Mouse (Mus musculus) B cell, adult 62 days (primary cell): ENCODE measurements around the gene Mcu. TPM values are rescaled to one million over a fixed set of nuclear protein-coding genes. Genes with fewer than 3 reads are reported as not detected.

Experiments
- total RNA-seq: library from RNA; stranded (reverse); gene quantifications from 4 replicates; pipeline ENCODE4 v1.2.4, GENCODE M21; 2023

Mcu gene
- total RNA-seq = 19.2 to 22.1 TPM (median 21.3 TPM) in 4 replicates

DNA sequence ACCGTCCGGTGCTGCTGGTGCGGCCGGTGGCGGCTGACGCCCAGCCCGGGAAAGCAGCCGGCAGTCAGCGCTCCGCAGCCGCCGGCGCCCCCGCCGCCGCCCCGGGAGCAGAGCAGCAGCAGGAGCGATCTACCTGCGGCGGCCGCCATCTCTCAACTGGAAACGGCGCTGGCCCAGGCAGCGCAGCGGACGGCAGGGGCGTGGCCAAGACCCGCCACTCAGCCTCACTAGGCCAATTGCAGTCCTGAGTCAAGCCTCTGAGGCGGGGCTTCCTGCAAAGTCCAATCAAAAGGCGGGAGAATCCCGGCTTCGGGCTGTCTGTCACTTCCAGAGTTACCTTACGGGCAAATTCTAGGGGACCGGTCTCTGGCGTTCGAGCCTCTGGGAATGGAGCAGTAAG is at the start of gene Mcu:
TSS of gene Mcu (minus strand) at position 171 of the 400 bp plus-strand sequence.

GRCm38 (mm10) chr10:59615981-59616520 is 441 bp downstream of the Mcu start, which contains the start of gene Gm10322:
TSS of gene Gm10322 (plus strand) at chr10:59616063.

GRCm38 (mm10) chr10:59441735-59442134 is 174.8 kb downstream of the Mcu start, which contains the start of gene Oit3:
TSS of gene Oit3 (minus strand) at chr10:59441778.

GRCm38 (mm10) chr10:59402899-59403792 is 213.3 kb downstream of the Mcu start, which contains the start of gene Pla2g12b:
TSS of gene Pla2g12b (plus strand) at chr10:59403660.

Other genes with a start within 250 kb of the Mcu start
- 4.0 to 14.3 TPM (median 8.3 TPM) in 4 replicates for gene Gm10273, start 221.1 kb downstream of the Mcu start, total RNA-seq
- gene Pla2g12b, start 213.0 kb downstream of the Mcu start, total RNA-seq = not detected in 4 replicates
- not detected in 4 replicates for gene Oit3, start 174.9 kb downstream of the Mcu start, total RNA-seq
- gene Gm10322, start 629 bp downstream of the Mcu start, total RNA-seq = not detected in 4 replicates
- gene Micu1, start 85.8 kb upstream of the Mcu start, total RNA-seq = 42.7 to 58.0 TPM (median 49.2 TPM) in 4 replicates